Mouse (Mus musculus) right cerebral cortex, postnatal 25 days (tissue): ENCODE measurements around the gene Trpc4ap.
A peak's percentile ranks its signal among the peaks of the same experiment; 100 is the strongest.
"Not testable (repeated sequence)": the region's sequence is repeated elsewhere in the genome, so short reads cannot be mapped to it uniquely, and the experiment has no call there.

ENCODE experiments used
- DNase-seq: peaks from one replicate; pipeline ENCODE4 v3.0.0; 2022

Gene Trpc4ap

DNA sequence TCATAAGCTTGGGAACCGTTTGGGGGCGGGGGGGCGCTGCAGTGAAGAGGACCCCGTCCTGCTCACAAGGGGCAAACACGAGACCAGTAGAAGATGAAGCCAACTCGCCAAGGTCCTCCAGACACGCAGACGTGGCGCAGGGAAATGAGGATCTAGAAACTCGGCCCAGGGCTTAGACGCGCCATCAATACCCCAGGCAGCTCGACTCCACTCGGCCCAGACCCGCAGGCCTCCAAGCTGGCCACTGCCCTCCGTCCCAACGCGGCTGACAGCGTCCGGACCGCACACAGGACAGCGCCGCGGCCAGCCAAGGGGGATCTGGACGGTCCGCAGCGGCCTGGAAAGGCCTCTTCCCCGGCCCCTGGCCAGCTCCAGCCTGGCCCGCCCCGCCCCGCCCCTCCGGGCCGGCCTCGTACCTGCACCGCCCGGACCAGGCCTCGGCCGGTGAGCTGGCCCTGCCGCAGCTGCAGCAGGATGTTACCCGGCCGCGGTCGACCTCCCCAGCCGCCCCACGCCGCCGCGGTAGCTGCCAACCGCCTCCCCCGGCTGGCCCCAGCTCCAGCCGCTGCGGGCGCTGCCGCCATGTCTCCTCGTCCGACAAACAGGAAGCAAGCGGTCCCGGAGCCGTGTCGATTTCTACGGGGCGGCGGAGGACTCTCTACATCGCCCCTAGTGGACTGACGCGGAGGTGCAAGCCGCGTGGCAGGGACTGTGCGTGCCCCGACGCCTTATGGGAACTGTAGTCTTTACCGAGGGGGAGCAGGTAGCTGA lies at the start of gene Trpc4ap:
Gene Trpc4ap, minus strand, starts transcription at position 662 of the 771 bp plus-strand sequence.
- peak; percentile 97 for DNase-seq

DNA sequence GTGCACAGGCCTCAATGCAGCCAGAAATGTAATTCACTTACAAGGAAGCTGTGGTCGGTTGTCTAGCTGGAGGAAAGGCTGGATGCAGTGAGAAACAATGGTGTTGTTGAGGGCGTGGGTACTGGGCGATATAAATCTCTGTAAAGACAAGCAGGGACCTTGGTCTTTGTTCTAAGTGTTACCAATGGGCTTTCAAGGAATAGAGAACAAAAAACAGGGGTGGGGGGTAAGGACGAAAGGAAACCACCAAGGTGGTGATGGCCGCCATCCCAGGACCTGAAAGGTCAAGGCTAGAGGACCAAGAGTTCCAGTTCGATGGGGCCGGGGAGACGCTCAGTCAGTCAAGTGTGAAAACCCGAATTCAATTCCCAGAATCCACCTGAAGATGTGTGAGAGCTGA lies 45.6 kb upstream of the Trpc4ap start:
- DNase-seq, result no peak

DNA sequence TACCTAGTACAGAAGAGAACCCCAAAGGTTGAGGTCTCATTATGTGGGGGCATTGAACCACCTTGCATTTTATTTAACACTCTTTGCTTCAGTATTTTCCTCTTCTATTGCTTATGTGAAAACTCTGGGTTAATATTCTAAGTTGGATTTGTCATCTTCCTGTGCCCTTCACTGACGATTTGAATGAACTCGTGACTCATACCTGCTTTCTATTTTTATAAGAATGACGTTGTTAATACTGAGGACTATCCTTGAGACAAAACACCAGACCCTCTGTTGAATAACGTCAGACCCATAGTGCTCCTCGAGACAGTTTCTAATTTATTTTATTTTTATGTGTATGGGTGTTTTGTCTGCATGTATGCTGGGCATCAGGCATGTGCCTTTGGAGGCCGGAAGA lies 44.8 kb upstream of the Trpc4ap start:
- no peak for DNase-seq

DNA sequence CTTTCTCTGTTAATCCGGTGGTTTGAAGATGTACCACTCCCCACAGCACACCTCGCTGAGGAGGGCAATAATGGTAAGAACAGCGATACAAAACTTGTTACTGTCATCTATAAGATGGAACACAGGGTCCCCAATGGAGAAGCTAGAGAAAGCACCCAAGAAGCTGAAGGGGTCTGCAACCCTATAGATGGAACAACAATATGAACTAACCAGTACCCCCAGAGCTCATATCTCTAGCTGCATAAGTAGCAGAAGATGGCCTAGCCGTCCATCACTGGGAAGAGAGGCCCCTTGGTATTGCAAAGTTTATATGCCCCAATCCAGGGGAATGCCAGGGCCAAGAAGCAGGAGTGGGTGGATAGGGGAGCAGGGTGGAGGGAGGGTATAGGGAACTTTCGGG lies 43.6 kb upstream of the Trpc4ap start, which contains the start of gene Gm17581:
Gene Gm17581, minus strand, starts transcription at position 101 of the 400 bp plus-strand sequence.
- DNase-seq, result not testable (repeated sequence)

DNA sequence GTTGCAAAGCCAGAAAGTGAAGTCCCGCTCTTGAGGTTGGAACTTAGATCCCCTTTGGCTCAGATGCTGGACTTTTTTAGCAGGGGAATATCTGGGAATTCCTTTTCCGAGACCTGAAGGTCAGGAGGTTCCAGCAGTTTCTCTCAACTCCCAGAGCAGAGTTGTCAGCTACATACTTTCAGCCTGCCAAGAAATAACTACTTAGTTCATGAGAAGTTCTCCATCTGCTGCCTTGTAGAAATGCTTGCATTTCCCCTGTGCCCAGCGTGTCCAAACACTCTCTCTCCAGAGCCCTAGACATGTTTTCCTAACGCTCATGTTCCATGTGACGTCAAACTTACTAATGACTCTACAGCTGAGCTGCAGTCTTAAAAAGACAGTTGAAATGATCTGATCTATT lies 42.9 kb upstream of the Trpc4ap start:
- no peak for DNase-seq

DNA sequence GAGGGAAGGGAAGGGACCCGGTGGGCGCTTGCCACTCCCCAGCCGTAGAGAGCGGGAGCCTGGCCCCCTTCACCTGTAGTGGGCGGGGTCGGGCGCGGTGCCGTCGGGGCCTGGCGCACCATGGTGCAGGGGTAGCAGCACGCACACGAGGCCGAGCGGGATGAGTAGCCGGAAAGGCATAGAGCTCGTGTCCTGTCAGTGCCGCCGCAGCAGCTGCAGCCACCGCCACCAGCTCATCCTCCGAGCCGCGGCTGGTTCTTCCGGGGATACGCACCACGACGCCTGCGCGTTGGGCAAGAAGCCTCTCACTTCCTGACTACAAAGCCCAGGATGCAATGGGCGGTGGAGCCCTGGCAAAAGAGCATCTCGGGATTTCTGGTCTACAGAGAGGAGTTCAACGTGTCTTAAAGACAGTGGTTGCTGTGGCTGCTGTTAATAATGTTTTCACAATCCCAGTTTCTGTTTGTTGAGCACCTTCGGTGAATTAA lies 37.0 kb upstream of the Trpc4ap start, which contains the start of gene Edem2:
Gene Edem2, minus strand, starts transcription at position 318 of the 488 bp plus-strand sequence.
- peak; percentile 90 for DNase-seq

DNA sequence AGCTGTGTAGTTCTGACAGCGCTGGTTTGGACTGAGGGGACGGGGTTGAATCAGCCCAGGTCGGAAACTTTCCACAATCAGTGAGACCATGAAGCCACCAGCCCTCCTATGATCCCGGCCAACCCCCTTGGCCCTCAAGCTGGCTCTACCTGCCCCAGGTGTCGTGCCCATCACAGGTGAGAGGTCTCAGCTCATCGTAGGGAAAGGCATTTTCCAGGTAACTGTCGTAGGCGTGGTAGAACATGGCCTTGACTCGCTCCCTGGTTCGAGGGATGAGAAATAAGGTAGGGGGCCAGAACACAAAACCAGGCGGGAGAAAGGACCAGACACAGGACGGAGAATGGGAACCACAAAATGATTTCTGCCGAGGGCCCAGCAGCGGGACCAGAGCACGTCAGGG lies 36.6 kb upstream of the Trpc4ap start:
- no peak for DNase-seq

DNA sequence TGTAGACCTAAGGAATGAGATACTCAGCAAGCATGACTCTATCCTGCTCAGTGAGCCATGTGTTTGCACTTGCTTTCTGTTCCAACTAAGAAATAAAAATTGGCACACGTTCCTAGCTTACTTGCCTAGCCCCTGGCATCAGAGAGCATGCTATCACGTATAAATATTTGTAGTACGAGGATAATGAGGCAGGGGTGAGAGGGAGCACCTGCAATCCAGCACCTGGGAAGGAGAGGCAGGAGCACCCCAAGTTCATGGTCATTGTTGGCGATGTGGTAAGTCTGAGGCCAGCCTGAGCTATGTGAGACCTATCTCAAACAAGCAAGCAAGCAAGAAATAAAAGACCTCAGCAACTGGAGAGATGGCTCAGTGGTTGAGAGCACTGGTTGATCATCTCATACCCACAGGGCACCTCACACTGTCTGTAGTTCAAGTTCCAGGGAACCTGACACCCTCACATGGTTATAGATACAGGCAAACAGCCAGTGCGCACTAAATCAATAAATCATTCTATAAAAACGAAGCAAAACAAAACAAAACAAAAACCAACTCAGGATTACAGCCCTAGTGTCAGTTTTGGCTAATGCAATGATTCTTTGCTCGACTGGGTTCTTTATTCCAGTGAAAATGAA lies 35.7 kb upstream of the Trpc4ap start:
- DNase-seq, result no peak

DNA sequence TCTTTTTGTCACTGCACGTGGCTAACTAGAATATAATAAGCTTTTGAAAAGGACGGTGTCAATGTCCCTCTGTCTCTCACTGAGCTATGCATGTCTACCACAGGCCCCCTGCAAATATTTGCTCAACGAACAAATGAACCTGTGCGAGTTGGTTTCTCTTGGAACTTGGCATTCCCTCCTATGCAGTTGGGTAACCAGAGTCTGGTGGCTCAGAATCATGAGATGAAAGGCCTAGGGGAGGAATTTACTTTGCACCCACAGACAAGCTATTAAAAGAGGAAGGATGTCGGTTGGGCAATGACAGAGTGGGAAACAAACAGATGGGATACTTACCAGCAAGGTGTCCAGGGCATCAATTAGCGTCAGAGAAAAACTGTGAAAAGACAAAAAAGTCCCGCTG lies 34.1 kb upstream of the Trpc4ap start:
- no peak for DNase-seq

DNA sequence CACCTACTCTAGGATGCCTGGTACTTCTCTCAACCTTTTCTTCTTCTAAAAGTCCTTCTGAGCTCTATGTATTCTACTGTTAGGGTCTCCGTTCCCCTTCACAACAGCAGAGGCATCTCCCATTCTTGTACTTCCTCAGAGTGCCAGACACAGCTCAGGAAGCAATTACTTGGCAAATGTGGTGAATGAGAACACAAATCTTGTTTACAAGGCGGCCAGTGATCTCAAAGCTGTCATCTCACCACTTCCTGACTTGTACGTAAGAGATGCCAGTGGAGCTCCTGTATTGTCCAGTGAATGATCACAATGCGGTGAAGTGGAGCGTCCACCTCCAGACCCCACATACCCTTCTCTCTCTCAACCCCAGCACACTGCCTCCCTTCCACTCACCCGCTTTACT lies 32.3 kb upstream of the Trpc4ap start:
- no peak for DNase-seq

DNA sequence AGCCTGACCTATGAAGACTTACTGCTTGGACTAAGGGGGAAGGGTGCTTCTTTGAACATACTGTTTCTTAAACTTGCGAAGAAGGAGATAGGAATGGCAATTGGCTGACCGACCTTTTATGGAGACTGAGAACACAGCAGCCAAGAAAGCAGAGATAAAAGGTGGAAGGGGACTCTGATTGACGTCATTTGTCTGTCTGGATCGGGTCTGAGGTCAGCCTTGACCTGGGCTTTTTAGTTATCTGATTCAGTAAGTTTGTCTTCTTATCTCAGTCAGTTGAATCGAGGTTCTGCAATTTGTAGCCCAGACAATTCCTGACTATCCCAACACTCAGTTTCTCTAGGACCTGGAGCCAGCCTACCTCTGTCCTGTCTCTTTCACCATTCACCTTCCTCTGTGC lies 31.9 kb upstream of the Trpc4ap start:
- no peak for DNase-seq

DNA sequence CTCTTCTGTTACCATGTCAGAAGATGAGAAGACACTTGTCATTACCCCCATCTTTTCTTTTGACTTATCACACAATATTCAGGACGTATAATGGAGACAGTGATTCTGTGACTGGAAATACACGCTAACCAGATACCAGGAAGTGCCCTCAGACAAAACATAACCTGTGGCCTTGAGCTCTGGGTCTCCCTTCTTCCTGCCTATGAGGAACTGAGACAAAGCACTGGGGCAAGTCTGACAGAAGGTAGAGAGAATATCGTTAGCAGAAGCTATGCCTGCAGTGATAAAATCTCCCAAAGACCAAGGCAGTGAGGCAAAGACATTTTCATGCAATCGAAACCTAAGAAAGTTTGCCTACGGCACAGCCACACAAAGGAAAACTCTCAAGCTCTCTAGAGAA lies 28.4 kb upstream of the Trpc4ap start:
- DNase-seq, result no peak

DNA sequence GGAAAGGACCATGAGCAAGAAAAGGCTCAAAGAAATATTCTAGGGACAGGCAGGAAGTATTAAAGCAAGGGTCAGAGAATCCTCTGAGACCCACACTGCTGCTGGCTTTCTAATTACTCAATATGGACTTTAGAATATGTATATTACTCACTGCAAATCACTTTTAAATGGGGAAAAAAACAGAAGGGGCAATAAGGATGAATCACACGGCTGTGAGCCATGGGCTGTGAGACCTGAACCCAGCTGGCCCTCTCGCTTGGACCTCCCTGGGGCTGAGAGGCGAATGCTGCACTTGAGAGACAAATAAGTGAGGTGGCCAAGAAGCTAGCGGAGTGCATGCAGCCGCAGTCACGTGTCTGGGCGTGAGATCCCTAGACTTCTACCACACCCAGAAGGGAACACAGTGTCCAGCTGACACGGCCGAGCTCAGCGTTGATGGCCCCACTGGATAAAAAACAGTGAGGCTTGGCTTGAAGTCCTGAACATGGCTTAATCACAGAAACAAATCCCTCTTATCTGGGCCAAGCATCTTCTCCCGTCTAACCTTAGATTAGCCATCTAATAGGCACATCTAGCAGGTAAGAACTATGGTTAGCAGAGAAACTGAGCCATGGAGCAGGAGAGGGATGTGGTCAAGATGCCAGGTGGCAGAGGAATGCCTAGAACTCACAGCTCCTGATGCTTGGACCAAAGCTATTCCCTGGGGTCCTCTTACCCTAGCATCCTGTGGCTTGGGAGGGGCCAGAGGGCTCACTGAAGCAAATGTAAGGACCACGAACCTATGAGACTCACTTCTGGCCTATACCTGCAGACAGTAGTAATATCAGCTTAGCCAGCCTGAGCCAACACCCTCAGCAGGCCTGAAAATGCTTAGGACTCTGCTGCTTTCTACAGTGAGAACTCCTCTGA lies 25.2 kb upstream of the Trpc4ap start:
- DNase-seq, result no peak

DNA sequence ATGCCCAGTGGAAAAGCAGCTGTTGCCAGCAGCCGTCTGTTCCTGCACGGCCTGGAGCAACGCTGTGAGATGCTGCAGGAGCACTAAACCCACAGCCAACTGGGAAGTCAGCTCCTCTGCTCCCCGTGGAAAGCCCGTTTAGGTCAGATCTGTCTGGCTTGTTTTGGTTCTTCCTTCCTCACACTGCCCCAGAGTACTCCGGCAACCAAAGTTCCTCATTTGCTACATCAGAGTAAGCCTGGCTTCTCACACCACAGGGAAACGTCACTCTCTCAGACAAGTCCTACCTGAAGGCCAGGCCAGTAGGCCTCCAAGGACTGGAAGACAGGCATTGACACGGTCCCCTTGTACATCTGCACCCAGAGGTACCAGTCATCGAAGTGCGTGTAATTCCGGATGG lies 18.4 kb upstream of the Trpc4ap start:
- no peak for DNase-seq

DNA sequence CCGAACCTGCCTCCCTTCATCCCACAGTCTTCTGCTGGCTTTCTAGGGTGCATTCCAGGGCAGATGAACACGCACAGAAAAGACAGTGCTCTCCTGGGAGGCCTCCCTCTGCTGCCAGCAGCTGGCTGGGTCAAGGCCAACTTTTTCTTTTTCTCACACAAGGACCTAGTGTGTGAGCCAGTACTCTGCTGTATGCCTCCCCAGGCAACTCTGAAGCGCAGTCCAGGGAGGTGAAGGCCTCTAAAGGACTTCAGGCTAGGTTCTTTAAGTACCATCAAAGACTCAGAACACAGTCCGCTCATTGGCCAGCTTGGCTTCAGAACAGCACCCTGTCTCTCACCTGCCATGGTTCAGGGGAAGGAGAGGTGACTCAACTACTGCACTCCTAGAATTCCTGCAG lies 15.1 kb upstream of the Trpc4ap start:
- no peak for DNase-seq

DNA sequence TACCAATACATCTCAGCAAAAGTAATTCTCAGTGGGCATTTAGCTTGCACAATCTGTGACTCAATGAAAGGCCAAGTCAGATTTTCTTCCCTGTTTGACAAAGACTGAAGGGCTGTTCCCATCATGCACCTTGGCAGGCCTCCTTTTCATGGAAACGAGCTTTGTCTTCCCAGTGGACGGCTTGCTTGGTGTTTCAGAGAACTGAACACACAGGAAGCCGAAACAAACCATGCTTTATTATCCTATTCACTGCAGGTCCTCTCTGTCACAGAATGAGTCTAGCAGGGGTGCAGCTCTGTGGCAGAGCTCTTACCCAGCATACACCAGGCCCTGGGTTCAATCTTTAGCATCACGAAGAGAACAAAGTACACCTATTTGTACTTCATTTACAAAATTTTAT lies 11.4 kb upstream of the Trpc4ap start:
- no peak for DNase-seq

DNA sequence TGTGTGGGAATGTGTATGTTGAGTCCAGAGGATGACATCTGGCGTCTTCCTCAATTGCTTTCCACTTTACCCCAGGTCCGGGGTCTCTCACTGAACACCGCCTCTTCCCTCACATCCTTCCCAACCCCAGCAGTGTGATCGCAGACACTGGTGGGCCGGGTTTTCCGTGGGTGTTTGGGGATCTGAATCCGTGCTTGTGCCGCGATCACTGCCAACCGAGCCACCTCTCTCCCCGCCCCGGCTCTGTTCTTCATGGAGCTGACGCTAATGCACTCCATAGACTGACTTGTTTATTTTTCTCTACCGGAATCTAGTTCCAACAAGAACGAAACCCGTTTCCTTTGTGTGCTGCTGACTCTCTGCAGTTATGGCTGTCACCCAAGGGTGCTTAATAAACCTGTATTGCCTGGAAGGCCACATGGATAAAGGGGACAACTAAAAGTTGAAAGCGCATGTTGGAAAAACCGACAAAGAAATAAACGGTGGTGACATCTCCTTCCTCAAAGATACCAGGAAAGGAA lies 9.3 kb upstream of the Trpc4ap start:
- DNase-seq, result no peak

DNA sequence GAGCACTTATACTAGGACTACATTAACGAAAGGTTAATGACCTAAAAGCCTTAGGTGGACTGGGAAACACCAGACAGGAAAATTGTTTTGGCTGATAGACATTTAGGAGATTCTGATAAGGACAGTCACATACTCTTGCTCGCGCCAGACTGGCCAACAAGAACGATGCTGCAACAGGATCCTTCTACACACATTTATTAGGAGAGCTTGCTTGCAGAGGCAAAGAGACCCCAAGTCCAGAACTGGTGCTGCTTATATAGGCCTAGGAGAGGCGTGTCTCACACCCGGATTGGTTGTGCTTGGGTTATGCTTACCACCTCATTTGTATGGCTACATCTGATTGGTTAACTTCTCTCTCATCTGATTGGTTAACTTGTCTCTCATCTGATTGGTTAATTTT lies 6.3 kb upstream of the Trpc4ap start:
- not testable (repeated sequence) for DNase-seq

DNA sequence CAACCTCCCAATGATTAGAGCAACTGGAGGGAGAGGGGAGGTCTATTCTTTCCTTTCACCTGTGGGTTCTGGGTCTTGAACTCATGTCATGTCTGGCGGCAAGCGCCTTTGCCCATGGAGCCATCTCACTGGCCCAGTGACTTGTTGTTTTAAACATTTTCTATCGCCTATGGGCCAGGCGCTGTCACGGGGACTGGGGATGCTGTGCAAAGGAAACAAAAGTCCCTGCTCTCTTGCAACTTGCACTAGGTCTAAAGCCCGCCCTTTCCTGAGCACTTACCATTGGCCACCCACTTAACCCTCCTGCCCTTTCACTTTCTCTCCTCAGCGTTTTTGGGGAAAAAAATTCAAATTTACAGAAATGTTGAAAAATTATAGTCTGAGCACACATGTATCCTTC lies 4.7 kb upstream of the Trpc4ap start:
- DNase-seq, result no peak

DNA sequence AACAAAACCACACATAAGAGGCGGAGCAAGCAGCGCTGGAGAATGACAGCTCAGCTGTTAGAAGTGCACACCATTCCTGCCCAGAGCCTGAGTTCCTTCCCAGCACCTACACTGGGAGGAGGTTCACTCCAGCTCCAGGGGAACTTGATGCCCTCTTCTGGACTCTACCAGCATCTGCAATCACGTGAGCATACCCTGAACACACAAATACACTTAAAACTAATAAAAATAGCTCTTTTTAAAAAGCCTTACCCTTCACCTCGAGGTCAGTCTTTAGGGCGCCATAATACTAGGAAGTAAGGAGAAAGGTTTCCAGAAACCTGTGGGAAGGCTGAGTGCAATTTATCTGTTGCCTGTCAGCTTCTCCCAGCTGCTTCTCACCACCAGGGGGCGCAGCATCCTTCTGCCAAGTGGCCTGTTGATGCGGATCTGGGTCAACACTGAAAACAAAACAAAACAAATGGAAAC lies 3.9 kb upstream of the Trpc4ap start:
- DNase-seq, result peak; percentile 63

DNA sequence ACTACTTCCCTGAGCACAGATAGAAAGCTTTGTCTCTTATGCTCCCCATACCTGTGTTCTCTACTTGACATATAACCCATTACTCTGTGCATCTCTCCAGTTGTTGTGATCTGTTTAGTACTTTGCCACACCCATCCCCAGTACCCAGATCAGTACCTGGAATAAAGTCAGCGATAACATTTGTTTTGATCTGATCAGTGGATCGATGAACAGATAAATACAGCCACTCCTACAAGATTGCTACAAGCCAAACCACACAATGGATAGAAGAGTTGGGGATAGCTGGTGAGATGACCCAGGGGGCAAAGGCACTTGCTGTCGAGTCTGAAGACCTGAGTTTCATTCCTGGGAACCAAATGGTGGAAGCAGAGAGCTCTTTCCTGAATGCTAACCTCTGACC lies 3.1 kb upstream of the Trpc4ap start:
- no peak for DNase-seq

DNA sequence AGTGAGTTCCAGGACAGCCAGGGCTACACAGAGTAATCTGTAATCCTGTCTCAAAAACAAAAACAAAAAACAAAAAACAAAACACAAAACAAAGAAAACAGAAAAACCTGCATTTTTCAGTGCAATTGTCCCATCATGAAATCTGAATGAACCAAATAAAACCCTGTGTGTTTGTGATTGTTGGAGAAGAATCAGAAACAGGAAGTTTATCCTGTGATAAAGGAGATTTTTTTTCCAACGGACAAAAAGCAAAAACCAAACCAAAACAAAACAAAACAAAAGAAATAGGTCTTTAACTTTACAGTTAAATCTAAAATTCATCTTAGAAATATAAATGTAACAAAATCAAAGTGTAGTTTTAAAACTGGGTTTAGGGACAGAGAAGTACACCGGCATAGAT lies 2.4 kb upstream of the Trpc4ap start:
- DNase-seq, result no peak

DNA sequence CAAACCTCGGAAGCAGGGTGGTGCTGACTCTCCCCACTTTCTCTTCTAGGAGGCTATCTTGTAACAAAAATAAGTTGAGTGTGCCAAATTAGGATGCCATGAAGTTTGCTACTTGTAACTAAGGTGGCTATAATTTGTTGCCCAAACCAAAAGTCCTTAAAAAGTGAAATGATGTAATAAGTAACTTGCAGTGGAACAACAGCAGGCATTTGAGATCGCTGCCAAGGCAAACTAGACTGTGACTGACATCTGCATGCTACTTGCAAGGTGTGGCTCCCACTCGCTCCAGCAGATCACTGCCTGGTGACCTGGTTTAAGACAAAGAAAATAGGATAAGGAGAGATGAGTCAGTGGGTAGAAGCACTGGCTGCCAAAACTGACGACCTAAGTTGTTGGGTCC lies 952 bp upstream of the Trpc4ap start:
- no peak for DNase-seq
